Mouse (Mus musculus): ENCODE measurements around the gene Ttbk1. TPM values are rescaled to one million over a fixed set of nuclear protein-coding genes. Genes with fewer than 3 reads are reported as not detected.

The Ttbk1 gene
- polyA plus RNA-seq, 1 experiment from 2014 or later, result 0.15 TPM

Other genes with a start within 250 kb of the Ttbk1 start
- gene Polr1c, start 239.6 kb downstream of the Ttbk1 start, polyA plus RNA-seq (2015; fragmentation: Nextera tagmentation; extraction: Ambion mirVana), result 109 TPM in 2 replicates
- gene Yipf3, start 239.6 kb downstream of the Ttbk1 start, polyA plus RNA-seq (2015; fragmentation: Nextera tagmentation; extraction: Ambion mirVana), result 132 and 139 TPM in 2 replicates
- gene Lrrc73, start 234.1 kb downstream of the Ttbk1 start, polyA plus RNA-seq (2015; fragmentation: Nextera tagmentation; extraction: Ambion mirVana), result 0.64 and 0.67 TPM in 2 replicates
- gene Tjap1, start 204.6 kb downstream of the Ttbk1 start, polyA plus RNA-seq (2015; fragmentation: Nextera tagmentation; extraction: Ambion mirVana), result 45.7 and 49.8 TPM in 2 replicates
- gene Dlk2, start 190.3 kb downstream of the Ttbk1 start, polyA plus RNA-seq (2015; fragmentation: Nextera tagmentation; extraction: Ambion mirVana), result 0.37 and 0.64 TPM in 2 replicates
- gene Abcc10, start 159.3 kb downstream of the Ttbk1 start, polyA plus RNA-seq (2015; fragmentation: Nextera tagmentation; extraction: Ambion mirVana), result 6.9 and 7.3 TPM in 2 replicates
- 5.0 and 6.1 TPM in 2 replicates for gene Zfp318, start 103.9 kb downstream of the Ttbk1 start, polyA plus RNA-seq (2015; fragmentation: Nextera tagmentation; extraction: Ambion mirVana)
- gene Crip3, start 58.7 kb downstream of the Ttbk1 start, polyA plus RNA-seq (2015; fragmentation: Nextera tagmentation; extraction: Ambion mirVana), result 0.54 and 0.68 TPM in 2 replicates
- 0.15 and 0.32 TPM in 2 replicates for gene Slc22a7, start 49.2 kb downstream of the Ttbk1 start, polyA plus RNA-seq (2015; fragmentation: Nextera tagmentation; extraction: Ambion mirVana)
- gene Dnph1, start 9.0 kb upstream of the Ttbk1 start, polyA plus RNA-seq (2015; fragmentation: Nextera tagmentation; extraction: Ambion mirVana), result 56.5 and 60.3 TPM in 2 replicates
- 6.5 TPM in 2 replicates for gene Cul9, start 58.7 kb upstream of the Ttbk1 start, polyA plus RNA-seq (2015; fragmentation: Nextera tagmentation; extraction: Ambion mirVana)
- gene Srf, start 68.5 kb upstream of the Ttbk1 start, polyA plus RNA-seq (2015; fragmentation: Nextera tagmentation; extraction: Ambion mirVana), result 8.2 and 9.3 TPM in 2 replicates
- 153 and 157 TPM in 2 replicates for gene Ptk7, start 141.8 kb upstream of the Ttbk1 start, polyA plus RNA-seq (2015; fragmentation: Nextera tagmentation; extraction: Ambion mirVana)
- 49.7 and 58.0 TPM in 2 replicates for gene Klc4, start 158.3 kb upstream of the Ttbk1 start, polyA plus RNA-seq (2015; fragmentation: Nextera tagmentation; extraction: Ambion mirVana)
- gene Mrpl2, start 158.6 kb upstream of the Ttbk1 start, polyA plus RNA-seq (2015; fragmentation: Nextera tagmentation; extraction: Ambion mirVana), result 118 and 123 TPM in 2 replicates
- gene Cul7, start 162.7 kb upstream of the Ttbk1 start, polyA plus RNA-seq (2015; fragmentation: Nextera tagmentation; extraction: Ambion mirVana), result 62.2 and 68.2 TPM in 2 replicates
- gene Rrp36, start 186.7 kb upstream of the Ttbk1 start, polyA plus RNA-seq (2015; fragmentation: Nextera tagmentation; extraction: Ambion mirVana), result 69.2 and 69.6 TPM in 2 replicates
- gene Mea1, start 191.1 kb upstream of the Ttbk1 start, polyA plus RNA-seq (2015; fragmentation: Nextera tagmentation; extraction: Ambion mirVana), result 162 and 172 TPM in 2 replicates
- gene Klhdc3, start 193.2 kb upstream of the Ttbk1 start, polyA plus RNA-seq (2015; fragmentation: Nextera tagmentation; extraction: Ambion mirVana), result 137 and 141 TPM in 2 replicates
- gene Ppp2r5d, start 217.4 kb upstream of the Ttbk1 start, polyA plus RNA-seq (2015; fragmentation: Nextera tagmentation; extraction: Ambion mirVana), result 110 and 112 TPM in 2 replicates
- 26.8 and 27.4 TPM in 2 replicates for gene Pex6, start 223.8 kb upstream of the Ttbk1 start, polyA plus RNA-seq (2015; fragmentation: Nextera tagmentation; extraction: Ambion mirVana)
- gene Gnmt, start 241.5 kb upstream of the Ttbk1 start, polyA plus RNA-seq (2015; fragmentation: Nextera tagmentation; extraction: Ambion mirVana), result 2.4 and 2.7 TPM in 2 replicates